Mouse (Mus musculus) c-Kit-positive CD71-negative TER-119-negative erythroid progenitor cells, embryonic 14.5 days (primary cell): Measurements from ENCODE around the gene Zc2hc1b.

ENCODE experiments used
- DNase-seq: peaks from one replicate; pipeline ENCODE4 v3.0.0-alpha.2; 2013; ENCODE audit warnings: low read depth

Gene Zc2hc1b

GRCm38 (mm10) chr10:13115030-13115429, 62.8 kb downstream of the Zc2hc1b start:
- no peak for DNase-seq

- no peak for DNase-seq
These were observed 64.2 kb downstream of the Zc2hc1b start for GRCm38 (mm10) chr10:13113641-13114040.

GRCm38 (mm10) chr10:13112849-13113248, 65.0 kb downstream of the Zc2hc1b start:
- DNase-seq = no peak

- no peak for DNase-seq
These were observed 68.0 kb downstream of the Zc2hc1b start for GRCm38 (mm10) chr10:13109781-13110180.

GRCm38 (mm10) chr10:13108847-13109246, 69.0 kb downstream of the Zc2hc1b start:
- DNase-seq = no peak

- DNase-seq = no peak
These were observed 69.7 kb downstream of the Zc2hc1b start for GRCm38 (mm10) chr10:13108021-13108548.

- DNase-seq = no peak
These were observed 70.8 kb downstream of the Zc2hc1b start for GRCm38 (mm10) chr10:13106909-13107624.

- DNase-seq = no peak
These were observed 74.0 kb downstream of the Zc2hc1b start for GRCm38 (mm10) chr10:13103838-13104237.

- DNase-seq = no peak
These were observed 75.5 kb downstream of the Zc2hc1b start for GRCm38 (mm10) chr10:13102360-13102759.

- DNase-seq = no peak
These were observed 77.7 kb downstream of the Zc2hc1b start for GRCm38 (mm10) chr10:13100061-13100648.
